Mouse (Mus musculus): ENCODE results near the gene Meis2.

The Meis2 gene

DNA sequence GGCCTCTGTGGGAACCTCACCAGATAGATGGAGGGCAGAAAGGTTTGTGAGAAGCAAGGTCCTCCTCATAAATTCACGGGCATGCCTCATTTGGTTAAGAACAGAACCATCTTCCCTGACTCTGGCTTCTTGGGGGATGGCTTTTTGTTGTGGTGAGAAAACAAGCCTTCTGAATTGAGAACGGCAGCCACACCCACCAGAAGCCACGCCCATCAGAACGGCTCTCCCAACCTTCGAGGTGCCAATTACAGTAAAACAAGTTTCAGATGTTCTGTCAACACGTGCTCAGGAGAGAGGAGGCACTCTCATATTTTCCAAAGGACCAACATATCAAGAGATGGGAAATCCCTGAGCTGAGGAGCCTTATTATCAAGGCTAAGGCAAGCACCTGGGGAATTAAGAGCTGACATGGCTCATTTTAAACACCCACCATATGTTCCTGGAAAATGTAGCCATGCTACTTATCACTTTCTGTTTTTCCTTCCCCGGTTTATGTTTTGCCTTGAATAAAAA lies 117.9 kb downstream of the Meis2 start:
- no peak for DNase-seq (ENCODE audit: low read depth, low spot score)

DNA sequence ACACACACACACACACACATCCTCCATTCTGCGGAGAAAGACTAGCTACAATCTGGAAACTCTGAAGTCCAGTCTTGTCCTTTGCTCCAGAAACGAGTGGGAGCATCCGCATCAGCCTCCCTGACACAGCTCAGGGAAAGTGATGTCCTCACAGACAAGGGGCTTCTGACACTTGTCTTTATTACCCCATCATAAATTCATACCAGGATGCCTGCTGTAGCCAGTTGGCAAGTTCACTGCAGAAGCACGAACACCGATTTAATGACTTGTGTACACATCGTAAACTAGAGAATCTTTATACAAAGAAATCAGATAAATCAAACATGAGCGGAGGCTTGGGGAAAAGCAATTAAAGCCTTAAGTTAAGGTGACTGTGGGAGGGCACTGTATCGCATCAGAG lies 122.6 kb downstream of the Meis2 start:
- DNase-seq (ENCODE audit: low read depth, low spot score), result no peak

DNA sequence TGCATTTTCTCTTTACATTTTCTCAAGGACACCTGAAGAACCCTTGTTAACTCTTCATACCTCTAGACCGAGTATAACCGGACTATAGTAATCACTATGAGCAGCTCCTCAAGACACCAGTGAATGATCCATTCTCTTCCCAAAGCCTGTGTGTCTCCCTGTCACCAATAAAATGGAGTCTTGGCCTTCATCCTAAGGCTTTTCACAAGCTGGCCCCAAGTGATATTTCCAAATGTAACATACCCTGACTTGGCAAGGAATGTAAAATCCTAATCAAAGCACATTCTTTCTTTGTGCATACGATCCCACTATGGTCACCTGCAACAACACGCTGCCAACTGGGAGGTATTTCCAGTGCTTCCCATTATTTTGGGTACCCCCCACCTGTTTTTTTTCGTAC lies 125.8 kb downstream of the Meis2 start:
- no peak for DNase-seq (ENCODE audit: low read depth, low spot score)

DNA sequence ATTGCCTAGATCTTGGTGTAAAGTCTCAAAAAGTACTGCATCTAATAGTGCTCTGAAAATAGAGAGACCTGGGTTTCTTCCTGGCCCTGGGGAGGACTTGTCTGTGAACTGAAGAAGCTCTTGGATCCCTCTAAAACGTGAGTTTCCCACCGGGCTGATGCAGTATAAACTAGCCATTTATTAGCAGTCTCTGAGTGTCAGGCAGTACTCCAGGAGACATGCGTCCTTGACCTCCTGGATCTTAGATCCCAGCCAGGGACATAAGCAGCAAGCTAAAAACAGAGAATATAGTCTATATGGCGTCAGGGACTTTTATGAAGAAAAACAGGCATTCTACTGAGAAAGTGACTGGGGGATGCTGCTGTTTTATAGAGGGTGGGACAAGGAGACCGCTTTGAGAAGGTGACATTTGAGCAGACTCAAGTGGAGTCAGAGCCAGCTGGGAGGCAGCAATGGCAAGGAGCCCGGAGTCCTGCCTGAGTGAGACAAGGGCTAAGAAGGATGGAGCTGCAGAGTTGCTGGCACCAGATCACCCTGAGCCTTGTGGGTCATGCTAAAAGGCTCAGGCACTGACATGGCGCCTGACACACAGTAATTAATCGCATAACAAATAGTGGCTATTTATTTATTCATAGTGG lies 126.6 kb downstream of the Meis2 start:
- no peak for DNase-seq (ENCODE audit: low read depth, low spot score)

DNA sequence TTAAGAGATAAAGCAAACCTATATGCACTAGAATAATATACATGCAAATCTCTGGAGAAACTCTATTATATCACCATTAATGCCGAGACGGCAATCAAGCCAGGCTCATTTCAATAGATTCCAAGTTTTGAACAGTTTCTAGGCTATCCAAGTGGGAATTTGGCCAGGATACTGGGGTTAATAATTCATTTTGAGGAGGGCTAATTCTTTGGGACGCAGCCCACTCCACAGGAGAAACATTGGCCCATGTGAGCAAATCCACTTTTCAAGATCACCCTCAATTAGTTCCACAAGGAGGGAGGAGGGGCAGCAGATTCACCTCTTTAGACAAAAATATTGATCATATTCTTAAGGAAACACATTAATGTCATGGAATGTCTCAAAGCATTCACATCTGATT lies 127.3 kb downstream of the Meis2 start:
- DNase-seq (ENCODE audit: low read depth, low spot score), result no peak

DNA sequence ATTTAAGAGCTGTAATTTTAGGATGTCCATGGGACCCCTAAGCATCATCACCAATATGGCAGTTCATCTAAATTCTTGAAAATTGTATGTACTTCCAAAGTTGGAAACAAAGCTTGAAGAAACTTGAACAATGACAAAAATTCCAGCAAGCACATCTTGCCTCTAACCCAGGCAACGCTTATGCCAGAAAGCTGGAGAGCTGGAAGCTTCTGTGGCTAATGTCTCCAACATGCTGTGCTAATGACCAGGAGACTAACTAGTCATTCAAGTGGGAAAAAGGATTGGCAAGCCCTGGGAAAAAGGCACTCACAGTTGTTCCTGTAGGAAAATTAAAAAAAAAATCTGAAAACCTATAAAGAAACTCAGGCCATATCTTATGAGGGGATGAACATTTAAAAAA lies 127.7 kb downstream of the Meis2 start:
- no peak for DNase-seq (ENCODE audit: low read depth, low spot score)

DNA sequence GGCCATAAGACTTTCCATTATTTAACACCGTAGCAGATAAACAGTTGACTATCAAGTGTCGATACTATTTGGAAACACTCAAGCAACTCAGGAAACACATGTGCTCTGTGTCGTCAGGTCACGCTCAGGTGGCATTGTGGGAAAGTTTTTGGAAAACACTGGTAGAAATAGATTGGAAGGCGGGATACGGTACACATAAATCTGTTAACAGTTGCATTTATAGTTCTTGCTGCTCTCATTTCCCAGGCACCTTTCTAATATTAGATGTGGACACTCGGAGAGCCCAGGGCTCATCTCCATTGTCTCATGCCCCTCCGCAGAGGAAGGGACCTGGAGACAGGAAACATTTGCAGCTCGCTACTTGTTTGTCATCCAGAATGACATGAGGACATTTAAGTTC lies 128.9 kb downstream of the Meis2 start:
- no peak for DNase-seq (ENCODE audit: low read depth, low spot score)

DNA sequence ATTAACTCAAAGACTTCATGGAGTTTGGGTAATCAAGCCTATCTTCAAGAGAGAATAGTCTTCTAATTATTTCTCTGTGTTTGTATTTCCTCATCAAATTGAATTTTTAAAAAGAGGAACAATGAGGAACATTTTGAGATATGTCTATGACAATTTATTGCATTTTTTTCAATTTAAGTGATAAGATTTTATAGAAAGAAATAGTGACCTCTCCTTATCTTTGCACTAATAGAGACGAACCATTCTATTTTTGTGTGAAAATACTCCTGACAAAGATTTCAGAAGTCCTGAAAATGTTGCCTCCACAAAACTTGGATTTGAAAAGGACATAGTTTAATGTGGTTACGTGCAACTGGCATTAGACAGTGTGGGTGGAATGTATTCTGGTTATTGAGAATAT lies 131.3 kb downstream of the Meis2 start:
- DNase-seq (ENCODE audit: low read depth, low spot score), result no peak

DNA sequence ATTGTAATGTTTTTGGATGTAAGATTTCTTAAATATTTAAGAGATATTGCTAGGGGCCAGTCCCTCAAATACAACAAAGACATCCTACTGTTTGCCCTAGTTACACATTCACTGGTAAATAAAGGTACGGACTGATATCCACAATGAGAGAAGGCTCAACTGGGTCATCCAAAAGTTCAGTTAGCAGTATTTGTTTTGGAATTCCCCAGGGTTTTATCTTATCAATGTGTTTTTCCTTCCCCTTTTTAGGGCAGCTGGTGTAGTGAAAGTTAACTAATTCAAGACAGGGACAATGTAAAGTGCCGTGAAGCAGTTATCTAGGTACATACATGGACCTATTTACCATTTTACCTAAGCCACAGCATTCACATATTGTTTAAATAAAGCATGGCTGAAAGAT lies 132.4 kb downstream of the Meis2 start:
- DNase-seq (ENCODE audit: low read depth, low spot score), result no peak

DNA sequence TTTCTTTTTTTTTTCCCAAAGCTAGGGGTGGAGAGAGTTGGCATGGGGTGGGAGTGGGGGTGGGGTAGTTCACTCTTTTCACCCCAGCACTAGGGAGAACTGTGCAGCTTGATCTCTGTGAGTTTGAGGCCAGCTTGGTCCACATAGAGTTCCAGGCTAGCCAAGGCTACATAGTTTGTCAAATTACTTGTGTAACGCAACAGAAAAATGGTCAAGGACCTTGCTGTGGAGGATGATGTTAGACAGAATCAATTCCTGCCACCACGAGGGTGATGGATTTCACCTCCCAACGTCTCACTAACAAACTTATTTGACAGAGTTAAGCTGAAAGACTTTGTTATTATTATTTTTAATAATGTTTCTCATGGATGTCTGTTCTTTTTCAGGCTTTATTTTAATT lies 139.9 kb downstream of the Meis2 start:
- no peak for DNase-seq (ENCODE audit: low read depth, low spot score)

DNA sequence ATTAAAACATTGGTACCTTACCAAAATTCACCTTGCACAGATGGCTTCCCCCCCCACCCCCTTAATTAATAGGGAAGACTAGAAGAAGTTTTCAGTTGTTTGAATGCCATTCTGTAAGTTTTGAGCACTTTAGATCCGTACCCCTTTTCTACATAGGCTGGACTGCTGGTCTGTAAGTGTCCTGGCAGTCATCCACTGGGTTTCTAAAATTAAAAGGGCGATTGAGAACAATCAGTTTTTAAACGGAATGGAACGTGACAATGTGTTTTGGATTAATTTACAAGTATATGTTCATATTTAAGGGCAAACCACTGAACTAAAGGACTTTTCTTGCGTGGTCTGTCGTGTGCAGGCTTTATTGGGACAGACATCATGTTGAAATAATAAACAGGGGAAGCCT lies 141.2 kb downstream of the Meis2 start:
- DNase-seq (ENCODE audit: low read depth, low spot score), result no peak

DNA sequence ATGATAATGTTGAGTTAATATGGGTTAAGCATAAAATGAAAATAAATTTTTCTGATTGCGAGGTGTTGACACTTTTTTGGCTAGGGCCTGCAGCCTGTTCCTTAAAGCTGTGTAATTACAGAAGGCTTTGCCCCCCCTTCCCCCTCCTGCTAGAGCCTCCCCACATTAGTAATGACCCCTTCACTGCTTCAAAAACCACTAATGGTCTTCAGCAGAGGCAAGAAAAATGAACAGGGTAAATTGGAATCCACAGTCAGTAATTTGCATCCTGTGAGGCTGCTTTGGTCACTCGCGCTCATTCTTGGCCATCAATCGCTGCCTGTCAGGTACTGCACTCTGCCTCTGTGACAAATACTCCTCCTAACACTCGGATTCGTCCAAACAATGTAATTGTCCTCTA lies 142.4 kb downstream of the Meis2 start:
- DNase-seq (ENCODE audit: low read depth, low spot score), result no peak

DNA sequence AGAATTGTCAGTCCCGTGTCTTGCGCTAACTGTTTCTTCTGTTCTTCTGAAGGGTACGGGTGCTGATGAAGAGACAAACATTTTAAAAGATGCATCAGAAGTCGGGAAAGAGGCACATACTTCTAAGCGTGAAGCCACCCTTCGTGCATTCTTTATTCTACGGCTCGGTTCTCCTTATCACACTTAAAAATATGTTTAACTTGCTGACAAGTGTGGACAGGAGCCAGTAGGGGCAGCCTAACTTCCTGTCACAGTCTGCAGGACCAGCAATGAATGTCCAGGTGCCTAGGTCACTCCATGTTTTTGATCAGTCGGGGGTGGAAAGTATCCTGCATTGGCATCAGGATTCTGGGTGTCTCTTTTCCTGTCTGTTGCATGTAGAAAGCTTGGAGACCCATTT lies 144.0 kb downstream of the Meis2 start:
- no peak for DNase-seq (ENCODE audit: low read depth, low spot score)

DNA sequence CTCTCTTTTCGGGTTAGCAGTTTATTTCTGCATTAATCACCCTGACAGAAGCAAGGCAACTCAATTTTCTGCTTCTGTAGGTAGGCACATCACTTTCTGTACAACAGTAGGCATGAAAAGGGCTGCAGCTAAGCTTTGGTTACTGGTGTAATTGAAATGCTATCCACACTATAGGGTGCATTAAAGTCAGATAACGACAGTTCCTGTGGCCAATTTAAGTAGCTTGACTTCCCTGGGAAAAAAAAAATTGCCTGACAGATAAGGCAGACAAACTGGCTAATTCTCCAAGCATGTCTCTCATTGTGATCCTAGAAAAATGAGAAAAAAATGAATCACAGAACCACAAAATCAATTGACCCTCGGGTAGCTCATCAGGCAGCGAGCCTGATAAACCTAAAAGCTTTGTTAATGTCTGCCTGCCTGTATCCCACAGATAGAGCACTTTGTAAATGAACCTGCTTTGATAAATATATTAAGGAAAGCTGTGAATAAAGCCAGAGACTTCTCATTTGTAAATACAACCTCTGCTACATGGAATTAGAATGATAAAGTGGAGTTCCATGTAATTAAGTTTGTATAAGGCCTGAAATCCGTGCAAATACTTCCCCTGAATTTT lies 145.2 kb downstream of the Meis2 start:
- DNase-seq (ENCODE audit: low read depth, low spot score), result no peak

DNA sequence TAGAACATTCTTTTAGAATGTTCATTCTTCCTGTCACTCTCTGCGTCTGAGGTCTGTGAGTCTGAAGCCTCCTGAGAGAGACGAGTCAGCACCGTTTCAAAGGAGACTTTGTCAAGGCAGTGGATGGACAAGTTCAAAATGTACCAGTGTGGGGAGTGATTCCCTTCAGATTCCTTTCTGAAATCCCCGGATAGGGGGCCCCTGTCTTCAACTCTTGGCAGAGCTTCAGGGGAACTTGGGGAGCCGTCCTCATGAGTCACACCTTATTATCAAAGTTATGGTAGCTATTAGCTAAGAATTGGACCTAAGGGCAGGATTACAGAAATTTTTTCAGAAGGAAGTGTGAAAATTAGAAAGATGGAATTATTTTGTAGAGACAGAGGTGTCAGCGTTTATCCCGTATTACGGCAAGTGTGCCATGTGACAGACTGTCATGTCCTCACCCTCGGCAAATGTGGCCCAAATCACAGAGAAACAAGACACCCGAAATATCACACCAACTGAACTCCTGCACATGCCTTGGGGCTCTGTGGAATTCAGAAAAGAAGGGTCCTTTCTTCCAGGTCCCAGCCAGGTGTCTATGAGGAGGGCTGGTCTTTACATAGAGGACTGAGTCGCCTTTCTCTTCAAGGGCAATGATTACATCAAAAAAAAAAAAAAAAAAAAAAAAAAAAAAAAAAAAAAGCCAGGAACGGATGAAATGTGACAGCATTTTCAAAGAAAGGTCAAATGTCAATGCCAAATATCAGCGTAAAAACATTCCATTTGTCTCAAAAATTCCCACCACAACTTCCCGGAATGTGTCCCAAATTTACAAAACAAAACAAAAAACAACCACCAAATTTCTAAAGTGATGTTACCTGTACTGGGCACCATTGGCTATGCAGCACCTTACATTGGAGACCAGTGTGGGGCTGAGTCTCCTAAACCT lies 146.2 kb downstream of the Meis2 start:
- DNase-seq (ENCODE audit: low read depth, low spot score), result no peak

DNA sequence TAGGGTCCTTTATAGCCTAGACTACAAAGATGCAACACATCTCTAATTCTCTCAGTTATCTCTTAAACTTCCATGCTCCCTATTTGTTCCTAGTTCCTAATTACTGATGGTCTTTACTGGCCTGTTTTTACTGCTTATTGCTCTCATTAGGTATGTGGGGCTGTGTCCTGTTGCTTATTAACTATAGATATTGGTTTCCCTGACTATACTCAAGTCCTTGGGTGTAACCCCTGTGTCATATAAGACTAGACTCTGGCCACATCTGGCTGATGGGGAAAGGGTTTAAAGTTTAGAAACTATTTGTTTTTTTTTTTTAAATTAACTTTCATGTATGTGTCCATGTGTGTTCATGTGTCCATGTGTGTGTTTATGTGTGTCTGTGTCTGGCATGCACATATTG lies 147.1 kb downstream of the Meis2 start:
- no peak for DNase-seq (ENCODE audit: low read depth, low spot score)

DNA sequence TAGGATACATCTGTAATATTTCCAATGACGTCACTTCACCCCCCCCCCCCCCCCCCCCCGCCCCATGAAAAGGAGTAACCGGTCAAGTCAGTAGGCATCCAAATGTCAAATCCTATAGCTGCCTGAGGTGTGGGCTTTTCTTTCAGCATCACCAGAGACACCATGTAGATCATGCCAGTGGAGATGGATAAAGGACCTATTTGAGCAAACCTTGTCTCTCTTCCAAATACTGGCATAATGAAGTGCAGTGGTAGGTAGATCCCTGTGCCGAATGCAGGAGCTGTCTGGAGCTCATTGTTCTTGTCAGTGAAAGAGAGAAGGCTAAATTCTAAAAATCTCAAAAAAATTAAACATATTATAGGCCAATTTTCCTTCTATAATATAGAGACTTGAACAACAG lies 151.1 kb downstream of the Meis2 start:
- no peak for DNase-seq (ENCODE audit: low read depth, low spot score)

DNA sequence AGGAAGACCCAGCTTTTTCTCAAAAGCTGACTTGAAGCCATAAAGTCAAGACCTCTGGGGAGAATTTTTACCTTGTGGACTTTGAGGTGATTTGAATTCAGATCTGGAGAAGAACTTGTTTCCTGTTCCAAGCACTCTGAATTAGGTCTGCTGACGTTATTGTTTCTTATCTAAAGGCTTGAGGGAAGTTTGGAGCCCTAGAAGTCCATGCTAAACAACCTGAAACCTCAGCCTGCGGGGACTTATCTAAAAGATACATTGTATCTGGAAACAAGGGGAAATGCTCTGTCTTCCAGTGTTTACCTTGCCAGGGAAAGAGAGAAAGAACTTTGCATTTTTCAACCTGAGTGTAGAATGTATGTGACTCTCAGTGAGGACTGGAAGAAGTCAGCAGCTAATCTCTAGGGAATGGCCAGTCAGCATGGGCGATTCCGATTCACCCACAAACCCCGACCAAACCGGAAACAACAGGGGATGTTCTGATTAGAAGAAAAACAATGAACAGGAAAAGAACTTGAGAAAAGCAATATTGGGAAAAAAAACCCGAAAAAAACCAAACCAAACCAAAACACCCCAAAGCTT lies 152.6 kb downstream of the Meis2 start:
- no peak for DNase-seq (ENCODE audit: low read depth, low spot score)

DNA sequence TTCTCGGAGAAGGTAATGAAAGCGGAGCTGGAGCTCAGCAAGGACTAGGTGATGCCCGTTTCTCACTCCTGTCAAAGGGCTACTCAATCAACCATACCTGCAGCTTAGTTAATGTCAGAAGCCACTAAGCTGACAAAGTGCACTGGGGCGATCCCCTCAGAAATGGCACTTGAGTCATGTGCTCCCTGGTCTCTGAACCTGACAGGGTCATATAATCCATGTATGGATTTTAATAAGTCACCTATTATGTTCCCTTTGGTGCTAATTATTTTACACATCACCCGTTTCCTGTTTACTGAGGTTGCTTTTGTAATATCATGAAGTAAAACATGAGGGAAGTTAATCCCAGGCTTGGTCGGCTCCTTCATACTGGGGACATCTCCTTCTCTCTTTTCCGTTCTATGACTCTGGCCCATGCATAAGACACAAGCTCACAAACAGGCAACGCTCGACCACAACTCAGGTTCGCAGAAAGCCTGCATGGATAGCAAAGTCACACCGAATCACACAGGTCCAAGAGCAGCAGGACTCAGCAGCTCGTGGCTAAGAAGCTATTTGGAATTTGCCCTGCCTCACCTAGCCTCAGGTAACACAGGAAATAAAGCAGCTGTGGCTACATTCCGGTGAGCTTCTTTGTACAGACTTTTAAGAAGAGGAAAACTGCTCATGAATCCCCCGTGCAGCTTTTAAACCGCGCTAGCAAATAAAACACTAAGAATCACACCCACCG lies 153.6 kb downstream of the Meis2 start:
- no peak for DNase-seq (ENCODE audit: low read depth, low spot score)

DNA sequence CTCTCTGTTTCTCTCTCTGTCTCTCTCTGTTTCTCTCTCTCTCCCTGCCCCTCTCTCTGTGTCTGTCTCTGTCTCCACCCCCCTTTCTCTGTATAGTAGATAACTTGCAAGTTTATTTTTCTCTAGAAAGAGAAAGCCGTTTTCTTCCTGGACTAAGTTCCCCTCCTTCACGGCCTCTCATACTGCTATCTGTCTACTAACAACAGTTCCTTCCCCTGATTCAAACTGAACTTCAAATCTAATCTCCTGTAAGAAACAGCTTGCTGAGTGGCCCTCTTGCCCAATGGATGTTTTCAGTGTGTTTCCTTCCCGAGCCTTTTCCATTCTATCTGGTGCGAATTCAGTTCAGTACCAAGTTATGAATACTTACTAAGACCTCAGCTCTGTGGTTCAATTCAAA lies 155.4 kb downstream of the Meis2 start:
- DNase-seq (ENCODE audit: low read depth, low spot score), result no peak

DNA sequence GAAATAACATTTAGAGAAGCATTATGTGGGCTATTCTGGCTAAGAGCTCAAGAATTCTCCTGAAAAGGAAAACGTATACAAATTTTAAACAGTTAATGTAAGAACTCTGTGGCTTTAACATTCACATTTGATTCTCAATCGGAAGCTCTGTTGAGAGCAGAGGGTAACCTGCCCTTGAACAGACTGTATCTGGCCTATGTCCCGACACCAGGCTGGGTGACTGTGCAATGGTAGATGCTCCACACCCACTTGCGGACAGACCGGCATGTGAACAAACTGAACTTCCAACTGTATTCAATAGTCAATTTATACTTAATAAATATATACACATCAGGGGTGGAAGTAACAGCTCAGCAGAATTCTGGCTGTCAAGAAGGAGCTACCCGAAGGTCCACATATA lies 164.6 kb downstream of the Meis2 start:
- DNase-seq (ENCODE audit: low read depth, low spot score), result no peak

DNA sequence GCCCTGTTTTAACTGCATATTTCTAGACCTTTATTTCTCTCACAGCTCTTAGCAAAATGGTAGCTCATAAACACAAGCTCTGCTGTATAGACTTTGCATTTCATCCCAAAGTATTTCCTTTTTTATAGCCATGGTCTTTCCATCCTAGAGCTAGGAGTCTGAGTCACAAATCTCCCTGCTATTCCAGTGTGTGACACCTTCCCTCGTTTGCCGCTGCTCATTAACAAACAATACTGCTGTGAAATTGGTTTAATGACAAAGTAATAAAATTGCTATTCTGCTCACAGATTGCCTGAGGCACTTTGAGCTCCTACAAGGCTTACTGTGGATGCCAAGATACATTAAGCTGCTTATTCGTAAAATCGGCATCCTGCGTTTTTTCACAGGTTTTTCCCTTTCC lies 168.1 kb downstream of the Meis2 start:
- DNase-seq (ENCODE audit: low read depth, low spot score), result no peak
